Mouse (Mus musculus): ENCODE data around the gene Hint1. TPM values are rescaled to one million over a fixed set of nuclear protein-coding genes. Genes with fewer than 3 reads are reported as not detected.

Gene Hint1
- polyA plus RNA-seq, 1 experiment from 2014 or later, result 791 TPM

GRCm38 (mm10) chr11:54912503-54913316 is 46.5 kb downstream of the Hint1 start:
- 78% methylated on average over 9 of the region's 9 CpGs for WGBS (ENCODE audit: insufficient replicate concordance)
- TF ChIP-seq CTCF (IDR thresholded peaks at IDR 0.05; ENCODE audit: low read depth) (no peak), EP300 (IDR thresholded peaks at IDR 0.05; ENCODE audit: low read depth) (no peak)
- Histone ChIP-seq H3K4me2 (ENCODE audit: low read depth, low read length) (no peak overlapping the region), H3K9ac (replicated peaks) (no peak overlapping the region), H3K4me1 (ENCODE audit: insufficient read depth) (no peaks in the 10 kb centered on the region), H3K9me3 (ENCODE audit: low read length) (no peaks in the 10 kb centered on the region), H3K36me3 (replicated peaks; ENCODE audit: insufficient read depth, low read length) (peaks cover 43% of the 10 kb centered on the region), H3K27me3 (ENCODE audit: insufficient read depth, low read length) (no peaks in the 10 kb centered on the region), H3K27ac (ENCODE audit: low read depth) (no peak overlapping the region), H3K4me3 (ENCODE audit: low read depth, low read length) (no peak overlapping the region)
- no peak for DNase-seq
- no peak for ATAC-seq

- WGBS (ENCODE audit: insufficient replicate concordance), result 85% methylated on average over 5 of the region's 5 CpGs
- H3K27ac ChIP-seq (ENCODE audit: low read depth), result no peak overlapping the region
- H3K9me3 ChIP-seq (ENCODE audit: low read length), result no peaks in the 10 kb centered on the region
- ATAC-seq, result no peak
- DNase-seq, result no peak
- H3K4me3 ChIP-seq (ENCODE audit: low read depth, low read length), result no peak overlapping the region
- H3K4me1 ChIP-seq (ENCODE audit: insufficient read depth), result no peaks in the 10 kb centered on the region
- no peak overlapping the region for H3K9ac ChIP-seq (replicated peaks)
- TF ChIP-seq CTCF (IDR thresholded peaks at IDR 0.05; ENCODE audit: low read depth) (no peak), EP300 (IDR thresholded peaks at IDR 0.05; ENCODE audit: low read depth) (no peak)
- no peaks in the 10 kb centered on the region for H3K27me3 ChIP-seq (ENCODE audit: insufficient read depth, low read length)
- peaks cover 52% of the 10 kb centered on the region for H3K36me3 ChIP-seq (replicated peaks; ENCODE audit: insufficient read depth, low read length)
- H3K4me2 ChIP-seq (ENCODE audit: low read depth, low read length), result no peak overlapping the region
Observed at GRCm38 (mm10) chr11:54913841-54914240, 47.7 kb downstream of the Hint1 start.

GRCm38 (mm10) chr11:54917461-54917860 is 51.3 kb downstream of the Hint1 start:
- ATAC-seq, result no peak
- TF ChIP-seq CTCF (IDR thresholded peaks at IDR 0.05; ENCODE audit: low read depth) (no peak), EP300 (IDR thresholded peaks at IDR 0.05; ENCODE audit: low read depth) (no peak)
- 86% methylated on average over 7 of the region's 7 CpGs for whole genome bisulfite sequencing (ENCODE audit: insufficient replicate concordance)
- Histone ChIP-seq H3K9me3 (ENCODE audit: low read length) (no peaks in the 10 kb centered on the region), H3K27ac (ENCODE audit: low read depth) (no peak overlapping the region), H3K4me1 (ENCODE audit: insufficient read depth) (no peaks in the 10 kb centered on the region), H3K4me2 (ENCODE audit: low read depth, low read length) (no peak overlapping the region), H3K27me3 (ENCODE audit: insufficient read depth, low read length) (no peaks in the 10 kb centered on the region), H3K9ac (replicated peaks) (no peak overlapping the region), H3K36me3 (replicated peaks; ENCODE audit: insufficient read depth, low read length) (peaks cover 61% of the 10 kb centered on the region), H3K4me3 (ENCODE audit: low read depth, low read length) (no peak overlapping the region)
- DNase-seq, result no peak

- H3K27ac ChIP-seq (ENCODE audit: low read depth), result no peak overlapping the region
- DNase-seq (no peak), ATAC-seq (no peak)
- peak; percentile 57 for TF ChIP-seq CTCF (IDR thresholded peaks at IDR 0.05; ENCODE audit: low read depth)
- TF ChIP-seq EP300 (IDR thresholded peaks at IDR 0.05; ENCODE audit: low read depth), result no peak
- H3K4me2 ChIP-seq (ENCODE audit: low read depth, low read length), result no peak overlapping the region
- 74% methylated on average over 4 of the region's 4 CpGs for WGBS (ENCODE audit: insufficient replicate concordance)
- no peaks in the 10 kb centered on the region for H3K27me3 ChIP-seq (ENCODE audit: insufficient read depth, low read length)
- H3K4me1 ChIP-seq (ENCODE audit: insufficient read depth), result no peaks in the 10 kb centered on the region
- H3K36me3 ChIP-seq (replicated peaks; ENCODE audit: insufficient read depth, low read length), result peaks cover 61% of the 10 kb centered on the region
- no peak overlapping the region for H3K4me3 ChIP-seq (ENCODE audit: low read depth, low read length)
- H3K9me3 ChIP-seq (ENCODE audit: low read length), result no peaks in the 10 kb centered on the region
- H3K9ac ChIP-seq (replicated peaks), result no peak overlapping the region
Observed at GRCm38 (mm10) chr11:54918273-54918672, 52.1 kb downstream of the Hint1 start.

Other genes starting within 250 kb of the Hint1 start
- gene Cdc42se2, start 78.7 kb upstream of the Hint1 start, polyA plus RNA-seq (2015; fragmentation: Nextera tagmentation; extraction: Ambion mirVana), result 13.7 and 15.4 TPM in 2 replicates
- gene Lyrm7, start 5.5 kb upstream of the Hint1 start, polyA plus RNA-seq (2015; fragmentation: Nextera tagmentation; extraction: Ambion mirVana), result 2.9 and 5.0 TPM in 2 replicates
- 29.7 and 30.4 TPM in 2 replicates for gene Gpx3, start 36.1 kb downstream of the Hint1 start, polyA plus RNA-seq (2015; fragmentation: Nextera tagmentation; extraction: Ambion mirVana)
- gene Tnip1, start 96.5 kb downstream of the Hint1 start, polyA plus RNA-seq (2015; fragmentation: Nextera tagmentation; extraction: Ambion mirVana), result 5.2 and 5.3 TPM in 2 replicates
- gene Anxa6, start 167.1 kb downstream of the Hint1 start, polyA plus RNA-seq (2015; fragmentation: Nextera tagmentation; extraction: Ambion mirVana), result 47.5 and 47.7 TPM in 2 replicates
- 1.3 and 1.6 TPM in 2 replicates for gene Ccdc69, start 211.7 kb downstream of the Hint1 start, polyA plus RNA-seq (2015; fragmentation: Nextera tagmentation; extraction: Ambion mirVana)
- gene Gm2a, start 231.7 kb downstream of the Hint1 start, polyA plus RNA-seq (2015; fragmentation: Nextera tagmentation; extraction: Ambion mirVana), result 28.7 and 31.6 TPM in 2 replicates